Mouse (Mus musculus) hindbrain, postnatal 0 days (tissue): Measurements from ENCODE around the gene Tusc2. TPM values are rescaled to one million over a fixed set of nuclear protein-coding genes. Genes with fewer than 3 reads are reported as not detected.

Source experiments
- ATAC-seq: fragments of 200-750 bp; cut with Nextera tagmentation; 2 replicates; pipeline ENCODE4 v1.8.0; 2017; ENCODE audit warnings: mild to moderate bottlenecking, moderate TSS enrichment, moderate library complexity
- DNase-seq: peaks from one replicate; pipeline ENCODE4 v3.0.0-alpha.2; 2015; ENCODE audit warnings: low spot score
- H3K27ac ChIP-seq: fragments of 300-500 bp; sonication (generic); 2 replicates; pipeline ENCODE4 v1.5.1; 2014; ENCODE audit warnings: mild to moderate bottlenecking
- H3K27me3 ChIP-seq: fragments of 300-500 bp; sonication (generic); 2 replicates; pipeline ENCODE4 v1.6.1; 2014; ENCODE audit warnings: low read length, mixed read lengths; ENCODE audit not compliant: insufficient read depth
- H3K36me3 ChIP-seq: fragments of 300-500 bp; sonication (generic); 2 replicates; pipeline ENCODE4 v1.6.1; 2014; ENCODE audit warnings: low read length, mixed read lengths; ENCODE audit not compliant: insufficient read depth
- H3K4me1 ChIP-seq: fragments of 300-500 bp; sonication (generic); 2 replicates; pipeline ENCODE4 v1.6.1; 2014; ENCODE audit warnings: antibody characterized with exemption, low read length, mixed read lengths; ENCODE audit not compliant: insufficient read depth
- H3K4me2 ChIP-seq: fragments of 300-500 bp; sonication (generic); 2 replicates; pipeline ENCODE4 v1.6.1; 2014; ENCODE audit warnings: low read depth, mild to moderate bottlenecking, low read length, moderate library complexity, mixed read lengths
- H3K4me3 ChIP-seq: fragments of 300-500 bp; sonication (generic); 2 replicates; pipeline ENCODE4 v1.5.1; 2014; ENCODE audit warnings: low read length
- H3K9ac ChIP-seq: fragments of 300-500 bp; sonication (generic); replicated peaks from 2 replicates; pipeline ENCODE4 v1.6.1; 2014; ENCODE audit warnings: mild to moderate bottlenecking, low read length, moderate library complexity, mixed read lengths
- H3K9me3 ChIP-seq: fragments of 300-500 bp; sonication (generic); 2 replicates; pipeline ENCODE4 v1.6.1; 2016; ENCODE audit warnings: low read length, mixed read lengths
- CTCF ChIP-seq: IDR thresholded peaks from 2 replicates; pipeline ENCODE4 v1.5.1; 2016; ENCODE audit warnings: antibody characterized with exemption, control low read depth, low read depth
- WGBS: fragments of 180-500 bp; shearing (Covaris S2); extraction: QIAGEN DNeasy Blood & Tissue Kit; methylation state at CpG from one replicate; pipeline ENCODE4 v1.1.7; 2014; 5-methylcytosine and 5-hydroxymethylcytosine counted together
- polyA plus RNA-seq: library from polyadenylated mRNA; unstranded; fragments of >200 nt; fragmentation: Nextera tagmentation; extraction: Ambion mirVana; gene quantifications from 2 replicates; pipeline ENCODE4 v1.2.1, GENCODE M21; 2015
- total RNA-seq: library from RNA; depleted of rRNA; stranded (reverse); fragments of >200 nt; gene quantifications from 2 replicates; pipeline ENCODE4 v1.2.3, GENCODE M21; 2014; rRNA removed

The Tusc2 gene
- total RNA-seq = 128 and 142 TPM in 2 replicates
- 115 and 119 TPM in 2 replicates for polyA plus RNA-seq

DNA sequence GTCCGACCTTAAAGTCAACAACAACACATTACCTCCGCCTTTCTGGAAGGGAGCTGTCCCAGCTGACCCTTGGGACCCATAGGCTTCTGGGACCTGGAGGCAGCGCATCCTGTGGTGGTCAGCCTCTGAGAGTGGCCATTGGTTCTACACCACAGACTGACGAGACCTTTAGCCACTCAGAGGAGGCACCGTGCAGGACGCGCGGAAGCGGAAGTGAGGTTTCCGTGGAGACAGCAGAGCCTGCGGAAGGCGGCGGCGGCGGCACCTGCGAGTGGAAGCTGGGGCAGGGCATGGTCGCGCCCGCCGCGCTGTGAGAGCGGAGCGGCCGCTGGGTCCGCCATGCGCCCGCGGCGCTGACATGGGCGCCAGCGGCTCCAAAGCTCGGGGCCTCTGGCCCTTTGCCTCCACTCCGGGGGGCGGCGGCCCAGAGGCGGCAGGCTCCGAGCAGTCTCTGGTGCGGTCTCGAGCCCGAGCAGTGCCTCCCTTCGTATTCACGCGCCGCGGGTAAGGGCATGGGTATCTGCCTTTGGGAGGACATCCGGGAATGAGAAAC is at the start of gene Tusc2:
TSS of gene Tusc2 (plus strand) at position 227 of the 553 bp plus-strand sequence.
- Histone ChIP-seq H3K36me3 (peaks cover 39% of the 10 kb centered on the region), H3K9ac (peak within 1 kb of the TSS; percentile 85), H3K4me2 (peak within 1 kb of the TSS; percentile 95), H3K4me1 (peaks cover 15% of the 10 kb centered on the region), H3K9me3 (no peaks in the 10 kb centered on the region), H3K4me3 (peak within 1 kb of the TSS; percentile 92), H3K27me3 (no peaks in the 10 kb centered on the region), H3K27ac (peak within 1 kb of the TSS; percentile 79)
- ATAC-seq (peak; percentile 97), DNase-seq (peak; percentile 96)
- WGBS = 3% methylated on average over 42 of the region's 46 CpGs
- no peak for TF ChIP-seq CTCF

DNA sequence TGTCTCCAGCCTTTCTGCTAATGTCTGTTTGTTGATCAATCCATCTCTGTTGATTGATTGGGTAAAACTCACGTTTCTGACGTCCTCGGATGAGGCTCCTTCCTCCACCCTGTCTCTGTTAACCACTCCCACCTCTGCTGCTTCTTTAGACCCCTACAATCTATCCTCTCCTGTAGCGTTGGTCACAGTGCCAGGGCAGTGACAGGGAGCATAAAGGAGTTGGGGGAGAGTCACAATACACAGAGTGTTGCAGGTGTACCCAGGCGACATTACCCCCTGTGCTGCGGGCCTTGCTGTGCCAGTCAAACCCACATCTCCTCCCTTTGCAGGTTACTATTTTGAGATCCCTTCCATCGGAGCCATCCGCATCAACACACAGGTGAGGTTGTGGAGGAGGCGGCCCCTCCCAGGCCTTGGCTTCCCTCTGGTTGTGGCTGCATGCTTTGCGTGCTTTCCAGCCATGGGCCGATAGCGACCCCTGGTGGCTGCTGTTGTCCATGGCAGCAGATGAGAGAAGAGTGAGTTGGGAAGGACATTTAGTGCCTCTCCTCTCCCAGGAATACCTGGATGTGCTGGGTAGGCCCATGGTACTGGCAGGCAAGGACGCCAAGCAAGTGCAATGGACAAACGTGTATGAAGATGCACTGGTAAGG is 48.6 kb upstream of the Tusc2 start:
- peak; percentile 67 for ATAC-seq
- peak; percentile 100 for TF ChIP-seq CTCF
- peak; percentile 93 for DNase-seq
- no peaks in the 10 kb centered on the region for H3K27me3 ChIP-seq
- WGBS = 21% methylated on average over 14 of the region's 14 CpGs
- no peak overlapping the region for H3K4me2 ChIP-seq
- no peak overlapping the region for H3K27ac ChIP-seq
- no peak overlapping the region for H3K9ac ChIP-seq
- H3K9me3 ChIP-seq = no peaks in the 10 kb centered on the region
- 0 out of 2 replicates have a peak, but pooled peaks cover 5% of the 10 kb centered on the region for H3K36me3 ChIP-seq
- H3K4me1 ChIP-seq = no peaks in the 10 kb centered on the region
- no peak overlapping the region for H3K4me3 ChIP-seq

DNA sequence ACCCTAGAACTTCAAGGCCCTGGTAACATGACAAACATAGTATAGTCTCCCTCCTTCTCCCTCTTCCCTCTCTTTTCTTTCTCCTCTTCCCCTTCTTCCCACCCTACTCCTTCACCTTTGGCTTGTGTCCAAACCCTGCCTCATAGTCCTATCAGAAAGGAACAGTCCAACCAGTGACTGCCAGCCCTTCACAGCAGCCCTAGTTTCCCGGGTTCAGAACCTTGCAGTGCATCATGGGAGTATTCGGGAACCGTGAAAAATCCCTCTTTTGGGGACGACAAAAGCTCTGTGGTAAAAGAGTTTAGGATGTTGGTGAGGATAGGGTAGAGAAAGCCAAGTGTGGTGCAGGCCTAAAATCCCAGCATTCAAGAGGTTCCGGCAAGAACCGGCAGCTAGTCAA is 42.7 kb upstream of the Tusc2 start:
- WGBS = 26% methylated on average over 6 of the region's 6 CpGs
- TF ChIP-seq CTCF = no peak
- Histone ChIP-seq H3K9ac (no peak overlapping the region), H3K36me3 (0 out of 2 replicates have a peak, but pooled peaks cover 9% of the 10 kb centered on the region), H3K4me1 (peaks cover 3% of the 10 kb centered on the region; the same call in 1 of the 2 replicates), H3K27me3 (no peaks in the 10 kb centered on the region), H3K27ac (no peak overlapping the region), H3K4me3 (no peak overlapping the region), H3K4me2 (no peak overlapping the region), H3K9me3 (no peaks in the 10 kb centered on the region)
- DNase-seq (no peak), ATAC-seq (no peak)

DNA sequence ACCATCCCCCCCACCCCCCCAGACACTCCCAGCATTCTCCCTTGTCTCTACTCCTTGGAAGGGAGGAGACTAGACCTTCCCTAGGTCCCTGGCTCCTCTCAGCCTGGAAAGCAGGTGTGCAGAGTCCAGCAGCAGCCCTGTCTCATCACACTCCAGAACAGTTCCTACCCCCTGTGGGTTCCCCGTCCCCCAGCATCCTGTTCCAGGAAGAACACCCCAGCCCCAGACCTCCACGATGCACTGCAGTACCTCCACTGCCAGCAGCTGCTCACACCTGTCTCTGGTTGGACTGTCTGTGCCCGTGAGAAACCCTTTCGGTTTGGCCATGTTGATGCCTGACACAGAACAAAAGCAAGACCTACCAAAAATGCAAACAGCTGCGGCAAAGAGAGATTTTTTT is 41.9 kb upstream of the Tusc2 start:
- Histone ChIP-seq H3K4me1 (peaks cover 3% of the 10 kb centered on the region), H3K4me2 (no peak overlapping the region), H3K27ac (0 out of 2 replicates have a peak overlapping the region, but pooled peaks have one; percentile 20), H3K4me3 (no peak overlapping the region), H3K9ac (no peak overlapping the region), H3K9me3 (no peaks in the 10 kb centered on the region), H3K36me3 (0 out of 2 replicates have a peak, but pooled peaks cover 9% of the 10 kb centered on the region), H3K27me3 (no peaks in the 10 kb centered on the region)
- WGBS = 64% methylated on average over 5 of the region's 5 CpGs
- ATAC-seq (no peak), DNase-seq (no peak)
- no peak for TF ChIP-seq CTCF

DNA sequence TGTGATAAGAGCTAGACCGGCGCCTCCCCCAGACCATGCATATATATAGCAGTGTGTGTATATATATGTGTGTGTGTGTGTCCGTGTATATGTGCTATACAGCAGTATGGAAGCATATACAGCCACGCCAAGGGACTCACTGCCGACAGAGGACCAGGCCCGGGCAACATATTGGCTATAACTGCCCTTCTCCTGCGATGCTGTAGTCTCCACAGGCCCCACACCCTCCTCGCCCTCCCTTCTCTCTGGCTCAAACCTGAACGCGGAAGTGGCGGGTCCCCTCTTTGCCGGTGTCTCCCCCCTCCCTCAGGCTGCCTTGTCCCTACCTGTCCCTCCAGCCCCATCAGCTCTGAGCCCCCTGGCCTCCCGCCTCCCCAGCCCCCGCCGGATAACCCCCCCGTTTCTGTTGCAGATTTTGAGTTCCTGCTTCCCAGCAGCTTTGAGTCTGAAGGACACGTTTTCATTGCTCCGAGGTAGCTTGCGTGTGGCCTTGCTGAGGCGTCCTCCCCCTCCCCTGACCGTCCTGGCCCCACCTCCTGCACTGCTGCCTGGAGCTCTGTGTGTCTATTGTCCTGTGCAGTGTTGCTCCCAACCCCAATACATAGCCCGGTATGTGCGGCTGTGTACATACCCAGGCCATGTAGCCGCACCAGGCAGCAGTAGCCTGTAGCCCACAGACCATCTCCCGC is 41.2 kb upstream of the Tusc2 start:
- DNase-seq (peak; percentile 25), ATAC-seq (no peak)
- Histone ChIP-seq H3K4me3 (no peak overlapping the region), H3K27me3 (no peaks in the 10 kb centered on the region), H3K4me2 (peak overlapping the region; percentile 16; the same call in 1 of the 2 replicates), H3K9me3 (no peaks in the 10 kb centered on the region), H3K4me1 (peaks cover 9% of the 10 kb centered on the region), H3K27ac (no peak overlapping the region), H3K36me3 (0 out of 2 replicates have a peak, but pooled peaks cover 9% of the 10 kb centered on the region), H3K9ac (no peak overlapping the region)
- WGBS = 23% methylated on average over 24 of the region's 25 CpGs
- TF ChIP-seq CTCF = no peak

DNA sequence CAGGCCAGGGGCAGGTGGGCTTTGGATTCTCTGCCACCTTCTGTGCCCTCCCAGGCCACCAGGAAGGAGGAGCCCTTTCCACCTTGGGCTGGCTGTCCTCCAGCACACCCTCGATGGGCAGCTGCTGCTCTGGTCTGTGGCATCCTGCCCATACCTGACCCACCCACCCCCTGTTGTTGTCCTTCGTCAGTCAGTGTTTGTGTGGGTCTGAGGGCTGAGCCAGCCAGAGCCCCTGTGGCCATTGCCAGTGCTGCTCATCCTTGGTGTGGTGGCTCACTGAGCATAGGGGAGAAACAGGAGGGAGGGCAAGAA is 40.7 kb upstream of the Tusc2 start:
- no peak for TF ChIP-seq CTCF
- Histone ChIP-seq H3K4me3 (no peak overlapping the region), H3K4me2 (no peak overlapping the region), H3K27me3 (no peaks in the 10 kb centered on the region), H3K4me1 (peaks cover 13% of the 10 kb centered on the region), H3K9ac (no peak overlapping the region), H3K27ac (no peak overlapping the region), H3K36me3 (0 out of 2 replicates have a peak, but pooled peaks cover 9% of the 10 kb centered on the region), H3K9me3 (no peaks in the 10 kb centered on the region)
- DNase-seq (no peak), ATAC-seq (no peak)
- WGBS = 18% methylated on average over 2 of the region's 2 CpGs
